Mouse (Mus musculus) heart, adult 2 months (tissue): ENCODE measurements around the gene Wfikkn2. TPM values are rescaled to one million over a fixed set of nuclear protein-coding genes. Genes with fewer than 3 reads are reported as not detected.

Source experiments
- DNase-seq, 2 experiments: peaks; one replicate each; pipeline ENCODE4 v3.0.0; 2021
- H3K27ac ChIP-seq: fragments of 200-600 bp; 2 replicates; pipeline ENCODE4 v1.8.1; 2022
- H3K27me3 ChIP-seq: fragments of 200-500 bp; 2 replicates; pipeline ENCODE4 v1.6.1; 2012; ENCODE audit warnings: mild to moderate bottlenecking, low read length, inconsistent platforms, mixed read lengths; ENCODE audit not compliant: control insufficient read depth, insufficient read depth
- H3K36me3 ChIP-seq: fragments of 200-500 bp; 2 replicates; pipeline ENCODE4 v1.6.1; 2012; ENCODE audit warnings: low read length, inconsistent platforms; ENCODE audit not compliant: control insufficient read depth, insufficient read depth
- H3K4me1 ChIP-seq: fragments of 200-500 bp; 2 replicates; pipeline ENCODE4 v1.6.1; 2011; ENCODE audit warnings: low read length; ENCODE audit not compliant: control insufficient read depth, insufficient read depth
- H3K4me3 ChIP-seq: fragments of 200-600 bp; 2 replicates; pipeline ENCODE4 v1.8.1; 2022
- H3K79me2 ChIP-seq: fragments of 200-500 bp; replicated peaks from 2 replicates; pipeline ENCODE4 v1.6.1; 2012; ENCODE audit warnings: mild to moderate bottlenecking, inconsistent platforms, low read length, moderate library complexity, mixed read lengths; ENCODE audit not compliant: control insufficient read depth, insufficient read depth
- H3K9ac ChIP-seq: fragments of 200-500 bp; 2 replicates; pipeline ENCODE4 v1.6.1; 2012; ENCODE audit warnings: low read depth, mild to moderate bottlenecking, control low read depth, inconsistent platforms, low read length, mixed read lengths
- CTCF ChIP-seq: fragments of 200-600 bp; IDR thresholded peaks from 2 replicates; pipeline ENCODE4 v1.8.1; 2022; ENCODE audit warnings: antibody characterized with exemption, mild to moderate bottlenecking, moderate library complexity
- EP300 ChIP-seq: fragments of 200-500 bp; IDR thresholded peaks from 2 replicates; pipeline ENCODE4 v1.6.1; 2011; ENCODE audit warnings: low read depth, low read length, control low read depth; ENCODE audit not compliant: insufficient read depth
- POLR2A ChIP-seq: fragments of 200-500 bp; IDR thresholded peaks from 2 replicates; pipeline ENCODE4 v1.6.1; 2011; ENCODE audit warnings: mild to moderate bottlenecking, low read depth, low read length, control low read depth; ENCODE audit not compliant: insufficient read depth
- WGBS: fragments of 180-500 bp; shearing (Covaris S2); methylation state at CpG from one replicate; pipeline ENCODE4 v1.1.7; 2018; 5-methylcytosine and 5-hydroxymethylcytosine counted together
- intact Hi-C: fragments of 180-260 bp; cut with DNase I; formaldehyde crosslinking; loops from one replicate; pipeline ENCODE4 v1.15.1; 2025
- polyA plus RNA-seq: library from polyadenylated mRNA; depleted of rRNA; stranded (reverse); fragments of >200 nt; gene quantifications from 2 replicates; pipeline ENCODE4 v1.2.3, GENCODE M21; 2012
- total RNA-seq, 2 experiments: library from RNA; stranded (reverse); gene quantifications; 2 replicates each; pipeline ENCODE4 v1.2.3; 2021

The Wfikkn2 gene
- total and polyA plus RNA-seq, 3 experiments: 4.3 to 6.3 (median 4.5) TPM

DNA sequence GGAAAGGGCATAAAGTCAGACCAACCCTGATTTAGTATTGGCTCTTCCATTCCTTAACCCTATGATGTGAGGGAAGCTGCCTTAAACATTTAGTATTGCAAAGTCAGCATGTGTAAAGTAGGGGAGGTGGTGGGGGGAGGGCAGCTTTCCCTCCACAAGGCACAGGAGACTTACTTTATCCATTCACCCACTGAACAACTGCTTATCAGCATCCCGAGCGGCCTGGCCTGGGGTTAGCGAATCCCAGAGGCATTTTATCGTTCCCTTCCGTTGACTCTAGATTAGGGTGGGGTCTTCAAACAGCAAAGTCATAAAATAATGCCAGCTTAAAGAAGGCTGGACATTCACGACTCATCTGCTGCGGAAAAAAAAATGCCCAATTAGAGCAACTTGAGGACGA, 15.6 kb downstream of the Wfikkn2 start:
- TF ChIP-seq POLR2A: no peak
- no peak for TF ChIP-seq EP300
- no peak for TF ChIP-seq CTCF
- intact Hi-C loops: no loop called here
- Histone ChIP-seq H3K4me1 (peaks cover 19% of the 10 kb centered on the region), H3K9ac (no peak overlapping the region), H3K79me2 (no peaks in the 10 kb centered on the region), H3K4me3 (no peak overlapping the region), H3K36me3 (no peaks in the 10 kb centered on the region), H3K27ac (peak overlapping the region; percentile 84), H3K27me3 (no peaks in the 10 kb centered on the region)
- DNase-seq: no peak
- WGBS: 40% methylated on average over 8 of the region's 8 CpGs

- TF ChIP-seq EP300 (peak; percentile 77), CTCF (no peak)
- no peaks in the 10 kb centered on the region for H3K27me3 ChIP-seq
- H3K4me3 ChIP-seq: no peak overlapping the region
- DNase-seq: peak in 1 of 2 experiments; percentile 69
- peak overlapping the region; percentile 84 for H3K27ac ChIP-seq
- no peaks in the 10 kb centered on the region for H3K79me2 ChIP-seq
- intact Hi-C loops: loop anchor here (2.0 kb wide), 1 partner anchor 17 kb away; no protein-coding TSS in a partner anchor
- H3K4me1 ChIP-seq: peaks cover 19% of the 10 kb centered on the region
- H3K36me3 ChIP-seq: no peaks in the 10 kb centered on the region
- 55% methylated on average over 5 of the region's 5 CpGs for WGBS
- no peak overlapping the region; the same call in 1 of the 2 replicates for H3K9ac ChIP-seq
These were observed 16.4 kb downstream of the Wfikkn2 start for GRCm38 (mm10) chr11:94229207-94229960.

- H3K27me3 ChIP-seq: no peaks in the 10 kb centered on the region
- H3K27ac ChIP-seq: peak overlapping the region; percentile 2; the same call in 1 of the 2 replicates
- TF ChIP-seq CTCF: no peak
- TF ChIP-seq POLR2A: no peak
- TF ChIP-seq EP300: no peak
- H3K36me3 ChIP-seq: no peaks in the 10 kb centered on the region
- no peaks in the 10 kb centered on the region for H3K79me2 ChIP-seq
- intact Hi-C loops: loop anchor here (2.0 kb wide), 1 partner anchor 16 kb away; no protein-coding TSS in a partner anchor
- H3K4me1 ChIP-seq: peaks cover 16% of the 10 kb centered on the region
- no peak for DNase-seq
- H3K9ac ChIP-seq: no peak overlapping the region
- WGBS: 47% methylated on average over 9 of the region's 9 CpGs
- no peak overlapping the region for H3K4me3 ChIP-seq
These were observed 17.4 kb downstream of the Wfikkn2 start for GRCm38 (mm10) chr11:94228416-94228815.

DNA sequence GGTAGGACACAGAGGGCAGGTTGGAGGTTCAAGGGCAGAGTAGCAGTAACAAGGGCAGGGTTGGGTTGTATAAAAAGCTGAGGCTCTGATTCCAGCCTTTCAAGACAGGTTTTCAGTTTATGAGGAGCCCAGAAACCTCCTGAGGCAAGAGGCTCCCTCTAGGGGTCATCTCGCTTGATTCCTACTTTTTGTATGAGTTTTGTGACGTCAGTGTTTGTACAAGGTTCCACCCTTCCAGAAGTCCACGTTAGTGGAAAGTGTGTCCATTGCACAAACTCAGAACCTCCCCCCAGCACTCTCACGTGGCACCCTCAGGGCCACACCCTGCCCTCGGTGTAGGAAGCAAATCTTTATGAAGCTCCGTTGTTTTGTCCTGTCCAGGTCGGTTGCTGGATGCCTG, 19.8 kb downstream of the Wfikkn2 start:
- Histone ChIP-seq H3K27me3 (no peaks in the 10 kb centered on the region), H3K9ac (peak overlapping the region; percentile 39), H3K27ac (peak overlapping the region; percentile 32; the same call in 1 of the 2 replicates), H3K4me3 (no peak overlapping the region), H3K79me2 (no peaks in the 10 kb centered on the region), H3K36me3 (no peaks in the 10 kb centered on the region), H3K4me1 (peaks cover 6% of the 10 kb centered on the region; the same call in 1 of the 2 replicates)
- WGBS: 6% methylated on average over 7 of the region's 7 CpGs
- TF ChIP-seq POLR2A (no peak), EP300 (no peak), CTCF (peak; percentile 85)
- intact Hi-C loops: loop anchor here (1.0 kb wide), 1 partner anchor 97 kb away; no protein-coding TSS in a partner anchor
- DNase-seq: peak; percentile 45 to 64

DNA sequence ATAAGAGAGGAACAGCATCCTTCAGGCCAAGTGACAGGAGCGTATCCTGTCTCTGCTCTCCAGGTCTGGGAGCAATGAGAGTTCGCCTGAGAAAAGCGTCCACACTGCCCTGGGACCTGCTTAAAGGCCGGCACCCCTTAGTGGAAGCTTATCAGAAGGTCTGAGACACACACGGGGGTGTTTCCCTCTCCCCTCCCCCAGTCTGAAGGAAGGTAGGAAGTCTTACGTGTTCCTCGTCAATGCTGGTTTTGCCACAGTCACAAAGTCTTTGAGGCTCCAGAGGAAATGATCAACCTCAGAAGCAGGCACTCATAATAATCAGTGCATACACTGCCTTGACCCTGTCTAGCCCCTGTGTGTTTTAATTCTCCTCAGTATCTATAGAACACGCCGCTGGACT, 22.3 kb downstream of the Wfikkn2 start:
- Histone ChIP-seq H3K9ac (no peak overlapping the region), H3K36me3 (no peaks in the 10 kb centered on the region), H3K27me3 (no peaks in the 10 kb centered on the region), H3K4me3 (no peak overlapping the region), H3K4me1 (peaks cover 4% of the 10 kb centered on the region; the same call in 1 of the 2 replicates), H3K27ac (no peak overlapping the region), H3K79me2 (no peaks in the 10 kb centered on the region)
- intact Hi-C loops: no loop called here
- no peak for DNase-seq
- 57% methylated on average over 9 of the region's 9 CpGs for WGBS
- TF ChIP-seq CTCF (no peak), POLR2A (no peak), EP300 (no peak)

- peaks cover 2% of the 10 kb centered on the region; the same call in 1 of the 2 replicates for H3K4me1 ChIP-seq
- WGBS: 70% methylated on average over 7 of the region's 7 CpGs
- no peak overlapping the region for H3K4me3 ChIP-seq
- H3K9ac ChIP-seq: no peak overlapping the region
- TF ChIP-seq EP300: no peak
- TF ChIP-seq CTCF: no peak
- no peak for TF ChIP-seq POLR2A
- intact Hi-C loops: no loop called here
- no peaks in the 10 kb centered on the region for H3K79me2 ChIP-seq
- H3K27ac ChIP-seq: no peak overlapping the region
- no peaks in the 10 kb centered on the region for H3K27me3 ChIP-seq
- peaks cover 2% of the 10 kb centered on the region; the same call in 1 of the 2 replicates for H3K36me3 ChIP-seq
- DNase-seq: no peak
These were observed 24.5 kb downstream of the Wfikkn2 start for GRCm38 (mm10) chr11:94221257-94221656.
